Mouse (Mus musculus) heart, postnatal 0 days (tissue): ENCODE data around the gene Crybg3. TPM values are rescaled to one million over a fixed set of nuclear protein-coding genes. Genes with fewer than 3 reads are reported as not detected.

Experiments used
- ATAC-seq: fragments of 200-750 bp; cut with Nextera tagmentation; 2 replicates; pipeline ENCODE4 v1.8.0; 2017; ENCODE audit warnings: low read depth, moderate number of reproducible peaks, moderate library complexity; ENCODE audit not compliant: insufficient read depth
- DNase-seq: peaks from one replicate; pipeline ENCODE4 v3.0.0-alpha.2; 2016; ENCODE audit warnings: low spot score
- H3K27ac ChIP-seq: fragments of 300-500 bp; sonication (generic); 2 replicates; pipeline ENCODE4 v1.5.1; 2014; ENCODE audit warnings: low read depth, mild to moderate bottlenecking
- H3K27me3 ChIP-seq: fragments of 300-500 bp; sonication (generic); 2 replicates; pipeline ENCODE4 v1.6.1; 2014; ENCODE audit warnings: low read length, mixed read lengths; ENCODE audit not compliant: control insufficient read depth, insufficient read depth
- H3K36me3 ChIP-seq: fragments of 300-500 bp; sonication (generic); replicated peaks from 2 replicates; pipeline ENCODE4 v1.6.1; 2014; ENCODE audit warnings: low read length, mixed read lengths; ENCODE audit not compliant: control insufficient read depth, insufficient read depth
- H3K4me1 ChIP-seq: fragments of 300-500 bp; sonication (generic); 2 replicates; pipeline ENCODE4 v1.6.1; 2014; ENCODE audit warnings: antibody characterized with exemption; ENCODE audit not compliant: control insufficient read depth, insufficient read depth
- H3K4me2 ChIP-seq: fragments of 300-500 bp; sonication (generic); 2 replicates; pipeline ENCODE4 v1.6.1; 2014; ENCODE audit warnings: low read depth, mild to moderate bottlenecking, low read length, moderate library complexity
- H3K4me3 ChIP-seq: fragments of 300-500 bp; sonication (generic); 2 replicates; pipeline ENCODE4 v1.5.1; 2014; ENCODE audit warnings: low read depth, low read length
- H3K9ac ChIP-seq: fragments of 300-500 bp; sonication (generic); replicated peaks from 2 replicates; pipeline ENCODE4 v1.6.1; 2014; ENCODE audit warnings: low read depth, low read length, mixed read lengths
- H3K9me3 ChIP-seq: fragments of 300-500 bp; sonication (generic); replicated peaks from 2 replicates; pipeline ENCODE4 v1.6.1; 2016; ENCODE audit warnings: low read length; ENCODE audit not compliant: control insufficient read depth
- CTCF ChIP-seq: IDR thresholded peaks from 2 replicates; pipeline ENCODE4 v1.5.1; 2016; ENCODE audit warnings: antibody characterized with exemption, control low read depth, low read depth
- EP300 ChIP-seq: IDR thresholded peaks from 2 replicates; pipeline ENCODE4 v1.6.1; 2016; ENCODE audit warnings: antibody characterized with exemption, low read depth
- WGBS: fragments of 180-500 bp; shearing (Covaris S2); extraction: QIAGEN DNeasy Blood & Tissue Kit; methylation state at CpG from one replicate; pipeline ENCODE4 v1.1.7; 2014; 5-methylcytosine and 5-hydroxymethylcytosine counted together
- polyA plus RNA-seq: library from polyadenylated mRNA; unstranded; fragments of >200 nt; fragmentation: Nextera tagmentation; extraction: Ambion mirVana; gene quantifications from 2 replicates; pipeline ENCODE4 v1.2.1, GENCODE M21; 2015
- total RNA-seq: library from RNA; depleted of rRNA; stranded (reverse); fragments of >200 nt; gene quantifications from 2 replicates; pipeline ENCODE4 v1.2.3, GENCODE M21; 2014; ENCODE audit warnings: low replicate concordance

Crybg3 gene
- total and polyA plus RNA-seq, 2 experiments from 2014 or later, result 8.9 to 26.9 TPM

- ATAC-seq, result no peak
- H3K4me3 ChIP-seq, result no peak overlapping the region
- DNase-seq, result no peak
- peaks cover 77% of the 10 kb centered on the region for H3K36me3 ChIP-seq
- H3K9me3 ChIP-seq, result no peaks in the 10 kb centered on the region
- no peak for TF ChIP-seq EP300
- TF ChIP-seq CTCF, result no peak
- no peak overlapping the region for H3K27ac ChIP-seq
- H3K4me1 ChIP-seq, result no peaks in the 10 kb centered on the region
- 34% methylated on average over 3 of the region's 3 CpGs for WGBS
- no peaks in the 10 kb centered on the region for H3K27me3 ChIP-seq
- H3K9ac ChIP-seq, result no peak overlapping the region
- no peak overlapping the region for H3K4me2 ChIP-seq
Observed at GRCm38 (mm10) chr16:59532561-59532960, 68.2 kb downstream of the Crybg3 start.

DNA sequence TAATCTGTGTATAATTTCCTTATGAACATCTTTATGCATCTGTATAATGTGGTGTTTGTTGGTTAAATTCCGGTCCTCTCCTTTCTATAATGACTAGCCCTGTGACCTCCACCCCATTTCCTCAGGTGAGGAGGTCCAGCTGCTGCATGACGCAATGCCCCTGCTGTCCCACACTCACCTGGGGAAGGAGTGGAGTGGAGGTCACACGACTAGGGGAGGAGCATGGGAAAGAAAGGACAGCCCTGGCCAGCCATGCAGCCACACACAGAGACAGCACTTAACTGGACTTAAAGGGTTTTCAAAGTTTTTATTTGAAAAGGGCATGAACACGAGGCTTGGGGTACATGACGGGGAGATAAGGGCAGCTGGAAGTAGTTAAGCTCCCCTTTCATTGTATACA lies 69.5 kb downstream of the Crybg3 start:
- no peak for ATAC-seq

GRCm38 (mm10) chr16:59529570-59529969 lies 71.2 kb downstream of the Crybg3 start:
- Histone ChIP-seq H3K27ac (no peak overlapping the region), H3K9ac (no peak overlapping the region), H3K4me2 (no peak overlapping the region), H3K9me3 (no peaks in the 10 kb centered on the region), H3K4me1 (no peaks in the 10 kb centered on the region), H3K27me3 (no peaks in the 10 kb centered on the region), H3K36me3 (peaks cover 75% of the 10 kb centered on the region), H3K4me3 (no peak overlapping the region)
- DNase-seq (no peak), ATAC-seq (no peak)
- 73% methylated on average over 13 of the region's 13 CpGs for WGBS
- TF ChIP-seq CTCF (no peak), EP300 (no peak)

More for the DNA sequence above, 69.5 kb downstream of the Crybg3 start:
- no peak overlapping the region for H3K4me2 ChIP-seq
- H3K9me3 ChIP-seq, result no peaks in the 10 kb centered on the region
- TF ChIP-seq EP300 (no peak), CTCF (no peak)
- no peak overlapping the region for H3K4me3 ChIP-seq
- H3K27ac ChIP-seq, result no peak overlapping the region
- peaks cover 74% of the 10 kb centered on the region for H3K36me3 ChIP-seq
- H3K9ac ChIP-seq, result no peak overlapping the region
- no peaks in the 10 kb centered on the region for H3K4me1 ChIP-seq
- H3K27me3 ChIP-seq, result no peaks in the 10 kb centered on the region
- WGBS, result 86% methylated on average over 5 of the region's 5 CpGs
- DNase-seq, result no peak

GRCm38 (mm10) chr16:59526939-59527338 lies 73.8 kb downstream of the Crybg3 start:
- TF ChIP-seq EP300 (no peak), CTCF (0 out of 2 replicates have a peak, but pooled peaks have one; percentile 0)
- peaks cover 72% of the 10 kb centered on the region for H3K36me3 ChIP-seq

DNA sequence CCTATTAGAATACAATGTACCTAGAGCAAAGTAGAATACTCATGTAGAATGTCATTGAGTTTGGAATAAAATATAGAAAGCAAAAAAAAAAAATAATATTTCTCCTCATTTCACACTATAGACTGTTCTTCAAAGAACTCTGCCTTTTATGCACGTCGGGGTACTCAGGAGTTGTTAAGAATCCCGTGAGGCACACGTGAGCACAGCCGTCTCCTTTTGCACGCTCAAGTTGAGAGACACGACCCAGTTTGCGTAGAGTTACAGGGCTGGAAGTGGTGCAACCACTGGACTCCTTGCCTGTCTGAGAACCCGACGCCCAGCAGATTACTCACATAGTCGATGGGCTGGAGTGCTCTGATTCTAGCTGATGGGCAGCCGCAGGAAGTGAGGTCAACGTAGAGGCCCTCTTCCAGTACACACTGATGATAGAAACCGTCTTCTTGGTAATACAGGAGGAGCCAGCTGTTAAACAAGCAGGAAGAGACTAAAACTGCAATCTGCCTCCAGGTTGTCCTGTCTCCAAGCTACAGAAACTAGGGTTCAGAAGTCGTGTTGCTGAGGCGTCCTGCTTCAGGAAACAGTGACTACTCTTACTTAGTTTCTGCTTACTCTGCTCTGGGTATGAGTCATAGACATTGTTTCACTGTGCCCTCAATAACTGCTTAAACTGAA lies 78.9 kb downstream of the Crybg3 start:
- 84% methylated on average over 16 of the region's 16 CpGs for WGBS
- TF ChIP-seq EP300, result no peak
- Histone ChIP-seq H3K4me2 (no peak overlapping the region), H3K9me3 (no peaks in the 10 kb centered on the region), H3K27ac (no peak overlapping the region), H3K36me3 (peaks cover 43% of the 10 kb centered on the region), H3K4me1 (peaks cover 15% of the 10 kb centered on the region; the same call in 1 of the 2 replicates), H3K4me3 (no peak overlapping the region), H3K27me3 (no peaks in the 10 kb centered on the region), H3K9ac (no peak overlapping the region)
- no peak for DNase-seq
- ATAC-seq, result no peak

More at GRCm38 (mm10) chr16:59526939-59527338, 73.8 kb downstream of the Crybg3 start:
- no peaks in the 10 kb centered on the region for H3K27me3 ChIP-seq
- no peak overlapping the region for H3K4me2 ChIP-seq
- H3K4me3 ChIP-seq, result no peak overlapping the region
- WGBS, result 72% methylated on average over 6 of the region's 6 CpGs
- no peak for ATAC-seq
- no peaks in the 10 kb centered on the region for H3K9me3 ChIP-seq
- H3K27ac ChIP-seq, result no peak overlapping the region
- no peaks in the 10 kb centered on the region for H3K4me1 ChIP-seq
- no peak for DNase-seq
- no peak overlapping the region for H3K9ac ChIP-seq
